Mouse (Mus musculus) lung, postnatal 0 days (tissue): ENCODE data around the gene Rabepk.

ENCODE experiments used
- CTCF ChIP-seq: IDR thresholded peaks from 2 replicates; pipeline ENCODE4 v1.5.1; 2016; ENCODE audit warnings: antibody characterized with exemption, mild to moderate bottlenecking
- EP300 ChIP-seq: IDR thresholded peaks from 2 replicates; pipeline ENCODE4 v1.6.1; 2016; ENCODE audit warnings: antibody characterized with exemption, mild to moderate bottlenecking, control low read depth

DNA sequence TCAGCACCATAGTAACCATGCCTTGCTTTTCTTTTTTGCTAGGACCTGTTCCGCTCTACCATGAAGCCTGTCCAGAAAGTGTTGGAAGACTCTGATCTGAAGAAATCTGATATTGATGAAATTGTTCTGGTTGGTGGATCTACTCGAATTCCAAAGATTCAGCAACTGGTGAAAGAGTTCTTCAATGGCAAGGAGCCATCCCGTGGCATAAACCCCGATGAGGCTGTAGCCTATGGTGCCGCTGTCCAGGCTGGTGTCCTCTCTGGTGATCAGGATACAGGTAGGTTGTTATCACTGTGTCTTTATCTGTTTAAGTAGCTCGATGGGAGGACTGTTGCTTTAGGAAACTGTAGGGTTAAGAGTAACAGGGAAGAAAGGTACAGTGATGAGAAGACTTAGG, 25.2 kb downstream of the Rabepk start:
- TF ChIP-seq EP300 (no peak), CTCF (no peak)
